Mouse (Mus musculus): ENCODE results near the gene Adgrl1. TPM values are rescaled to one million over a fixed set of nuclear protein-coding genes. Genes with fewer than 3 reads are reported as not detected.
"Not testable (repeated sequence)": the region's sequence is repeated elsewhere in the genome, so short reads cannot be mapped to it uniquely, and the experiment has no call there.

Adgrl1 gene
- polyA plus RNA-seq, 1 experiment from 2014 or later, result 14.4 TPM

GRCm38 (mm10) chr8:83977646-83978045 lies 77.7 kb downstream of the Adgrl1 start:
- H3K9ac ChIP-seq (ENCODE audit: low read depth, low read length), result peak overlapping the region; percentile 42; the same call in 1 of the 2 replicates
- no peaks in the 10 kb centered on the region for H3K9me3 ChIP-seq (replicated peaks; ENCODE audit: low read length)
- H3K27me3 ChIP-seq (ENCODE audit: insufficient read depth, low read length), result no peaks in the 10 kb centered on the region
- 40% methylated on average over 6 of the region's 6 CpGs for WGBS
- ATAC-seq (replicated peaks; ENCODE audit: low FRiP score, low read depth), result no peak
- peak; percentile 40 for DNase-seq (ENCODE audit: low spot score)
- H3K4me1 ChIP-seq (replicated peaks; ENCODE audit: insufficient read depth, low read length), result peaks cover 14% of the 10 kb centered on the region
- no peak overlapping the region for H3K4me3 ChIP-seq (replicated peaks; ENCODE audit: low read depth, low read length)
- 0 out of 2 replicates have a peak overlapping the region, but pooled peaks have one; percentile 13 for H3K4me2 ChIP-seq (ENCODE audit: low read length)
- no peak for TF ChIP-seq CTCF (IDR thresholded peaks at IDR 0.05; ENCODE audit: low read depth)
- peaks cover 8% of the 10 kb centered on the region; the same call in 1 of the 2 replicates for H3K36me3 ChIP-seq (ENCODE audit: insufficient read depth, low read length)
- peak overlapping the region; percentile 66; the same call in 1 of the 2 replicates for H3K27ac ChIP-seq

- Histone ChIP-seq H3K9ac (ENCODE audit: low read depth, low read length) (peak overlapping the region; percentile 42; the same call in 1 of the 2 replicates), H3K9me3 (replicated peaks; ENCODE audit: low read length) (no peaks in the 10 kb centered on the region), H3K4me1 (replicated peaks; ENCODE audit: insufficient read depth, low read length) (peaks cover 14% of the 10 kb centered on the region), H3K4me2 (ENCODE audit: low read length) (no peak overlapping the region), H3K27ac (peak overlapping the region; percentile 66; the same call in 1 of the 2 replicates), H3K36me3 (ENCODE audit: insufficient read depth, low read length) (peaks cover 9% of the 10 kb centered on the region; the same call in 1 of the 2 replicates), H3K4me3 (replicated peaks; ENCODE audit: low read depth, low read length) (no peak overlapping the region), H3K27me3 (ENCODE audit: insufficient read depth, low read length) (no peaks in the 10 kb centered on the region)
- no peak for TF ChIP-seq CTCF (IDR thresholded peaks at IDR 0.05; ENCODE audit: low read depth)
- ATAC-seq (replicated peaks; ENCODE audit: low FRiP score, low read depth) (no peak), DNase-seq (ENCODE audit: low spot score) (no peak)
- 75% methylated on average over 9 of the region's 9 CpGs for WGBS
Observed at GRCm38 (mm10) chr8:83978200-83978599, 78.3 kb downstream of the Adgrl1 start.

GRCm38 (mm10) chr8:83980250-83980649 lies 80.3 kb downstream of the Adgrl1 start:
- no peak overlapping the region for H3K27ac ChIP-seq
- peaks cover 14% of the 10 kb centered on the region for H3K4me1 ChIP-seq (replicated peaks; ENCODE audit: insufficient read depth, low read length)
- no peak for TF ChIP-seq CTCF (IDR thresholded peaks at IDR 0.05; ENCODE audit: low read depth)
- ATAC-seq (replicated peaks; ENCODE audit: low FRiP score, low read depth), result no peak
- H3K4me3 ChIP-seq (replicated peaks; ENCODE audit: low read depth, low read length), result no peak overlapping the region
- H3K27me3 ChIP-seq (ENCODE audit: insufficient read depth, low read length), result no peaks in the 10 kb centered on the region
- H3K4me2 ChIP-seq (ENCODE audit: low read length), result no peak overlapping the region
- no peak overlapping the region for H3K9ac ChIP-seq (ENCODE audit: low read depth, low read length)
- no peaks in the 10 kb centered on the region for H3K9me3 ChIP-seq (replicated peaks; ENCODE audit: low read length)
- 83% methylated on average over 1 of the region's 1 CpGs for WGBS
- H3K36me3 ChIP-seq (ENCODE audit: insufficient read depth, low read length), result peaks cover 25% of the 10 kb centered on the region
- DNase-seq (ENCODE audit: low spot score), result no peak

- Histone ChIP-seq H3K4me3 (replicated peaks; ENCODE audit: low read depth, low read length) (no peak overlapping the region), H3K4me1 (replicated peaks; ENCODE audit: insufficient read depth, low read length) (peaks cover 14% of the 10 kb centered on the region), H3K9me3 (replicated peaks; ENCODE audit: low read length) (no peaks in the 10 kb centered on the region), H3K4me2 (ENCODE audit: low read length) (no peak overlapping the region), H3K27me3 (ENCODE audit: insufficient read depth, low read length) (no peaks in the 10 kb centered on the region), H3K36me3 (ENCODE audit: insufficient read depth, low read length) (peaks cover 28% of the 10 kb centered on the region), H3K27ac (no peak overlapping the region), H3K9ac (ENCODE audit: low read depth, low read length) (no peak overlapping the region)
- no peak for ATAC-seq (replicated peaks; ENCODE audit: low FRiP score, low read depth)
- TF ChIP-seq CTCF (IDR thresholded peaks at IDR 0.05; ENCODE audit: low read depth), result no peak
- WGBS, result 79% methylated on average over 8 of the region's 8 CpGs
- DNase-seq (ENCODE audit: low spot score), result no peak
Observed at GRCm38 (mm10) chr8:83980845-83981244, 80.9 kb downstream of the Adgrl1 start.

- ATAC-seq (replicated peaks; ENCODE audit: low FRiP score, low read depth) (no peak), DNase-seq (ENCODE audit: low spot score) (no peak)
- 95% methylated on average over 7 of the region's 7 CpGs for WGBS
- H3K27ac ChIP-seq, result no peak overlapping the region
- peaks cover 35% of the 10 kb centered on the region for H3K36me3 ChIP-seq (ENCODE audit: insufficient read depth, low read length)
- no peak overlapping the region for H3K4me2 ChIP-seq (ENCODE audit: low read length)
- no peak overlapping the region for H3K4me3 ChIP-seq (replicated peaks; ENCODE audit: low read depth, low read length)
- no peak for TF ChIP-seq CTCF (IDR thresholded peaks at IDR 0.05; ENCODE audit: low read depth)
- H3K9me3 ChIP-seq (replicated peaks; ENCODE audit: low read length), result no peaks in the 10 kb centered on the region
- H3K4me1 ChIP-seq (replicated peaks; ENCODE audit: insufficient read depth, low read length), result peaks cover 14% of the 10 kb centered on the region
- no peak overlapping the region for H3K9ac ChIP-seq (ENCODE audit: low read depth, low read length)
- no peaks in the 10 kb centered on the region for H3K27me3 ChIP-seq (ENCODE audit: insufficient read depth, low read length)
Observed at GRCm38 (mm10) chr8:83981533-83981932, 81.6 kb downstream of the Adgrl1 start.

GRCm38 (mm10) chr8:83982449-83982848 lies 82.5 kb downstream of the Adgrl1 start:
- H3K4me1 ChIP-seq (replicated peaks; ENCODE audit: insufficient read depth, low read length), result peaks cover 7% of the 10 kb centered on the region
- no peak overlapping the region for H3K4me2 ChIP-seq (ENCODE audit: low read length)
- no peaks in the 10 kb centered on the region for H3K9me3 ChIP-seq (replicated peaks; ENCODE audit: low read length)
- 91% methylated on average over 4 of the region's 4 CpGs for WGBS
- ATAC-seq (replicated peaks; ENCODE audit: low FRiP score, low read depth) (no peak), DNase-seq (ENCODE audit: low spot score) (no peak)
- H3K36me3 ChIP-seq (ENCODE audit: insufficient read depth, low read length), result peaks cover 44% of the 10 kb centered on the region
- no peak overlapping the region for H3K9ac ChIP-seq (ENCODE audit: low read depth, low read length)
- H3K27ac ChIP-seq, result no peak overlapping the region
- no peak for TF ChIP-seq CTCF (IDR thresholded peaks at IDR 0.05; ENCODE audit: low read depth)
- H3K4me3 ChIP-seq (replicated peaks; ENCODE audit: low read depth, low read length), result no peak overlapping the region
- no peaks in the 10 kb centered on the region for H3K27me3 ChIP-seq (ENCODE audit: insufficient read depth, low read length)

- not testable (repeated sequence) for H3K9ac ChIP-seq (ENCODE audit: low read depth, low read length); H3K27me3 ChIP-seq (ENCODE audit: insufficient read depth, low read length); H3K27ac ChIP-seq; H3K9me3 ChIP-seq (replicated peaks; ENCODE audit: low read length); H3K4me3 ChIP-seq (replicated peaks; ENCODE audit: low read depth, low read length); ATAC-seq (replicated peaks; ENCODE audit: low FRiP score, low read depth); H3K4me1 ChIP-seq (replicated peaks; ENCODE audit: insufficient read depth, low read length); DNase-seq (ENCODE audit: low spot score); H3K4me2 ChIP-seq (ENCODE audit: low read length)
- 98% methylated on average over 2 of the region's 2 CpGs for WGBS
- peak; percentile 43 for TF ChIP-seq CTCF (IDR thresholded peaks at IDR 0.05; ENCODE audit: low read depth)
- H3K36me3 ChIP-seq (ENCODE audit: insufficient read depth, low read length), result peaks cover 45% of the 10 kb centered on the region
Observed at GRCm38 (mm10) chr8:83983222-83983621, 83.3 kb downstream of the Adgrl1 start.

Measured in kidney, postnatal 0 days (tissue).